Mouse (Mus musculus) adrenal gland, postnatal 10 days (tissue): Measurements from ENCODE around the gene Serpinb2. TPM values are rescaled to one million over a fixed set of nuclear protein-coding genes. Genes with fewer than 3 reads are reported as not detected.

Experiments used
- DNase-seq: peaks from one replicate; pipeline ENCODE4 v3.0.0; 2021; ENCODE audit warnings: mixed read lengths
- long read RNA-seq, 2 experiments: library from polyadenylated mRNA; stranded (forward); transcript quantifications; one replicate each; pipeline ENCODE4 v2.0.0; 2021
- total RNA-seq, 2 experiments: library from RNA; stranded (reverse); gene quantifications; 2 replicates each; pipeline ENCODE4 v1.2.3; 2021

Serpinb2 gene
- total RNA-seq: under 1 TPM; 0.39 to 0.51 TPM
- long read RNA-seq, experiment 1: 0 reads
- long read RNA-seq, experiment 2: 0 reads

DNA sequence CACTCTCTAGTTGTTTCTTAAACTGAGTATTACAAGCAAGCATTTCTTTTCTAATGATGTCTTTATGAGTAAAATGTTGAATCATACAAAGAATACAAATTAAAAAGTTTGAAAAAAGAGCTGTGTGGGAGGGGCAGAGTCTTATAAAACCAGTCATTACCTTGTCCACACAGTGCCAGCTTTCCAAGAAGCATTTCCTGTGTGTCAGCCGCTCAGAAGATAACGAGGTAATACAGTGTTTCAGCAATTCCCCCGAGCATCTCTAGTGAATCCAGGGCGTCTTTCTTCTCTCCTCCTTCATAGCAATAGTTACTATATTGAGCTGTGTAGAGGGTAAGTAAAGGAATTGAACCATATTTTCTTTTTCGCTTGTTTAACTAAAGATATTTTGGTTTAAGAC lies at the start of gene Serpinb2:
Serpinb2 (plus strand) TSS at position 172 of the 400 bp plus-strand sequence.
- DNase-seq: no peak

DNA sequence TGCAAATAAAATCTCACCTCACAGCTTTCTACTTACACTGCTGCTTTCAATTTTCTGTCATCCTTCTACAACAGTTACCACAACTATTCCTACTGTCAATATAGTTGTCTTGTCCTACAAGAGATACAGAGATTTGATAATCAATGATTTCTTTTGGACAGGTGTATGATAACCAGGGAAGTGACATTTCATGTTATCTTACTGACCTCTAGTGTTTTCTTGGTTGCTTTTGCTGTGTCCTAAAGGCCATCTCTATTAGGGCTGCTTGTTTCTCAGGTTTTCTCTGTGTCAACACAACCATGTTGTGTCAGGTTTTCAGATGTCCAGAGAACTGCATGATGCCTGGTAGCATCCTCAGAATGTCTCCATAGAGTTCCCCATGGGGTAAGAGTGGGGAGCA lies 31.3 kb upstream of the Serpinb2 start:
- DNase-seq: no peak

DNA sequence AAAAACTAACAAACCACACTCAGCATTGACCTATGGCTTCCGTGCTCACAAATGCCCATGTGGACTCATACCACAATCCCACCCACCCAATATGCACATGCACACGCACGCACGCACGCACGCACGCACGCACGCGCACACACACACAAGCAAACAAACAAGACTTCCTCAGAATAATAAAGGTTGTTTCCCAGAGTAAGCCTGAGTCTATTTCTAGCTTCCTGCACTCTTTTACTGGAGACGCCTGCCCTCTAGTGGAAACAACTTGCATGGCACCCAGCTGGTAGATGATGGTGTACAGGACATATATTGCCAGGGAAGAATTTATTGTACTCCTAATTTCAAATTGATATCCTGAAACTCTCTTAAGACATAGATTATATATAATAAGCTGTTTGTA lies 29.8 kb upstream of the Serpinb2 start:
- DNase-seq: peak; percentile 83

DNA sequence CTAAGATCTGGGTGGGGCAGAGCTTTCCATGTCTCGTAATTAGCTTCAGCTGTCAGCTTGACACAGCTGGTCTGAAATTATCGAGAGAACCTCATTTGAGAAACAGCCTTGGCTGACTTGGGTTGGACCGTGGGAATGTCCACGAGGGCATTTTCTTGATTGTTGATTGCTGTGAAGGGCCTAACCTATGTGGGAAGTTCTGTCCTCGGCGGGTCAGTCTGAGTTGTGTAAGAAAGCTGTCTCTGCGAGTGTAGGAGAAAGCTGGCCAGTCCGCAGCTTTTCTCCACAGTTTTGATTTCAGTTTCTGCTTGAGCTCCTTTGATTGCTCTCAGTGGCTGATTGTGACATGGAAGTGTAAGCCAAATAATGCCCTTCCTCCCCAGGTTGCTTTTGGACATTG lies 21.6 kb upstream of the Serpinb2 start:
- DNase-seq: no peak

DNA sequence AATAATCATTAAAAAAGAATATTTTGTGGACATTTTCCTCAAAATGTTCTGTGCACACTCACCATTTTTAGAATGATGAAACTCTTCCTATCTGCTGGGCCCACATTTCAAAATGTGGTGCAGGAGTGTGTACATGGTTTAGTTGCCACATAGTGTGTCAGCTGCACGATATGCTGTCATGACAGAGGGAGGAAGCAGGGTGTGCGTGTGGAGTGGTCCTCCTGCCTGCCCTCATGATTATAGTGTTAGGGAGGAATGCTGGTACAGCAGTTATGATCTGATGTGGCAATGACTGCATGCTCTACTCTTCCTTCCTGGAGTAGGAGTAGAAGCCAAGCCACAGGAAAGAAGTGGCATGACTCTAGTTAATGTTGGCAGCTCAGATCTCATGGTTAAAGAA lies 14.4 kb upstream of the Serpinb2 start:
- DNase-seq: no peak

DNA sequence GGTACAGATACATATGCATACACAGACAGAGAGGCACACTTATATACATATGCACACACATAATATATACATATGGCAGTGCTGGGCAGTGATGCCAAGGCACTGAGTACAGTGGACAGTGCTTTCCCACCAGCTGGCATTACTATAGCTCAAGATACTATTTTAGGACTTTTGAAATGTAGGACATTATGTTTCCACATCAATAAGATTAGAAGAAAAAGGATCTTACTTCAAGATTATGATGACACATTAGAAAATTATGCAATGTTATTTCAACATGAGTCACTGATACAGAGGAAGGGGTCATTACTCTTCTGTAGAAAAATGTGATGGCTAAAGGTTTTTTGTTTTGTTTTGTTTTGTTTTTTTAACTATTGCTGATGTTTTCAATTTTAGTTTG lies 9.2 kb upstream of the Serpinb2 start:
- no peak for DNase-seq

DNA sequence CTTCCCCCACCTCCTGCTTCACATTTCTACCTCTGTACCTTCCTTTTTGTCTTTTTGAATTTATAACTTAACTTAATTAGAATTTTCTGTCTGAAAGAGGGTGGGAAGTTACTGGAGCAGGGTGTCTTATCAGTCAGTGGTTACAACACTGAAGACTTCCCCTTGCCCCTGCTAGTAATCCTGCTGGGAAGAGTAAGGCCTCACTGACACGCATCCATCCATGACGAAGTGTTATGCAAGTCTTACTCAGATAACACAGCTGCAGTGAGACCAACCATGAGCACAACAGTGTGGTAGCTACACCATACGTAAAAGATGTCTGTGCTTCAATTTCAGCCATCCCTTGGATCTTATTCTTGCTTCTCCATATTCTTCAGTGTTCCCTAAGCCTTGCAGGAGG lies 7.9 kb upstream of the Serpinb2 start:
- DNase-seq: no peak

DNA sequence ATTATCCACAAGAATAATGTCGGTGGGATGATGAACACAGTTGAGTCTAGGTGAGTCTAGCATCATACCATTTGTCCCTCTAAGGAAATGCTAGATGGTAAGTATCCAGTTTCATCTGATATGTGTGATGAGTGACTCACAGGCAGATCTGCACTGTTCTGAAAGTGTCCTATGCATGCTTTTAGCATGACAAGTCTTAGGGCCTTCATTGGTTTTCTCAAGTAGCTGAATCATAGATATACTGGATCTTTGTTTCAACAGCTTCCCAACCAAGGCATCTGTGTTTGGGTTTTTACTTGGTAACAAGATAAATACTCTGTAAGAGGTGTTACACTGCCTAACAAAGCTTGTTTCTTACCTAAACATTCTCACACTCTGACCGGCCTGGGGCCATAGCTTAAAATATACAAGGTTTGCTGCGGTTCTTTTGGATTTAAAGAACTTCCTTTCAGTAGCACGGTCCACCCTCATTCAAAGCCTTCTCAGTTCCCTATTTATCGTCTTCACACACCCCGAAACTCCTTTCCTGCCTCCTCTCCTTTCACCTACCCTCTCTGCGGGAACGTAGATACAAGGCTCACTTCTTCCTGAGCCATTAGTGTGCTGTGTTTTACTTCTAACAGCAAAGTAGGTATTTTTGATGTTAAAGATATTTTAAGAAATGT lies 5.2 kb upstream of the Serpinb2 start:
- no peak for DNase-seq

DNA sequence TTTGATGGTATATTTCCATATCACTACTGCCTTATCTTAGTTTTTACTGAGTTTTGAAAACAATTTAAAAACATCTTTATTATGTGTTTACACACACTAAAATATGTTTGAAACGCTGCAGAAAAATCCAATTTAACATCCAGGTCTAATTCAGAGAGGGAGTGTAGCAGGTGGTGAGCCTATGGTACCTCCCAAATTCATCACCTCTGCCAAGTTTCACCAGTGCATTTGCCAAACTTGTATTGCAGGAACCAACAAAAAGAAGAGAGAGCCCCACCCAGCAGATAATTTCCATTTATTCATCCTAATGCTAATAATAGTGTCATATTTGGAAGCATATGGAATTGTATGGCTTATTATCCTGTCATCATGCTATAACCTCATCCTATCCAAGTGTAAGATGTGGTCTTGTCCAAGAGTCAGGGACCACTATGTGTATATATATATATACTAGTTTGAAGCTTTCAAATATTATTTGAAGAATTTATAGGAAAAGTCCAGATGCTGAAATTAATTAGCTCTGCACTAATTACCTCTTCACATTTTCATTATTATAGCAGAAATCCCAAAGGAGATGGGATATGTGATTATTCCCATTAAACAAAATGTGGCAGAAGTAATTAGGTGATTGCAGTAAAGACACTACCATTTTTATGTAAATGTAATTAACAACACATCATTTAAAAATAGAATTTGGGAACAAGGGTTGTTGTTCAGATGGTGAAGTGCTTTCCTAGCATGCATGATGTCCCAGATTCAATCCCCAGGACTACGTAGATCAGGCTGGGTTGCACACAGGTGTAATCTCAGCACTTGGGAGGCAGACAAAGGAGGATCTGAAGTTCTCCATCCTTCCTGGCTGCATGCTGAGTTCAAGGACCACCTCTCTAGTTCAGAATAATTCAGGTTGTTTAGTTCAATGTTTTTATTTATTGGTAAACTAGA lies 1.2 kb downstream of the Serpinb2 start:
- DNase-seq: no peak

DNA sequence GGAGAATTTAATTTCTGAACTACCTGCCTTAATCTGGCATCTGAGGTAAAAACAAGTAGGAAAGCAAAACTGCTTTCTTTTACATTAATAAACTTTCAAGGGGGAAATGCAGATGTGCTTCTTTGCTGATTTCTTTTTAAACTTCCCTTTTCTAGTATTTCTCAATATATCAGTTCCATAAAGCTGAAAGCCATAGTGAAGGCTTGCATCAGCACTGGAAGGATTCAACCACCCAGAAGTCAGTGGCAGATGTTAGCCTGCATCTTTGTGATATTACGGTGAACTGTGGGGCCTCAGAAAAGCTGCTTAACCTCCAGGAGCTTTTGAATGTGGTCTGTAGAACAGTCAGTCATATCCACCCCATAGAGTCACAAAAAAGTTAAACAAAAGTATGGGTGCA lies 2.3 kb downstream of the Serpinb2 start:
- no peak for DNase-seq

DNA sequence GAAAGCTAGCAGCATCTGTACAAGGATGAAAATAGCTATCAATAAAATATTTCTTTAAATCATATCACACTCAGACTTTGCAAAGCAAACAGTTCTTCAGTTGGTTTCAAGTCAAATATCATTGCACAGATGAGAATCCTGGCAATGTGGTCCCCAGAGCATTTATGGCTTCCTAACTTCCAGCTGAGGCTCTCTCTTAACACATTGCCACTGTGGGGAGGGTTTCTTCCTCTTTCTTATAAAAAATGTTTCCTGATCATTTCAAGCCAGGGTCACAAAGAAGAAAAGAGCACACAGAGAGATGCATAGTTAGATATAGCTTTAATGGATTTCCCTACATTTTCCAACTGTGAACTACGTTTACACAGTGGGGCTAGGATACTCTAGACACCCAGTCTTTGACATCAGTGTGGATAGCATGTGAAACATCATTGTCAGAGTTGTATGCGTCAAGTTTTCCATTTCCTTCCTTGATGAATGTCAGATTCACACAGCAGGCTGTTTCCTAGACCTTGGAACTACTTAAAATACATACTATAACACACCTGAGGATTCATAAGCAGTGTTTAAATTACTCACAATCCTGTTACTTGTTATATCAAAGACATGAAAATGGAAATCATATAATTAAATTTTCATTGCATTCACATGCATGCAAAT lies 4.7 kb downstream of the Serpinb2 start:
- DNase-seq: no peak

DNA sequence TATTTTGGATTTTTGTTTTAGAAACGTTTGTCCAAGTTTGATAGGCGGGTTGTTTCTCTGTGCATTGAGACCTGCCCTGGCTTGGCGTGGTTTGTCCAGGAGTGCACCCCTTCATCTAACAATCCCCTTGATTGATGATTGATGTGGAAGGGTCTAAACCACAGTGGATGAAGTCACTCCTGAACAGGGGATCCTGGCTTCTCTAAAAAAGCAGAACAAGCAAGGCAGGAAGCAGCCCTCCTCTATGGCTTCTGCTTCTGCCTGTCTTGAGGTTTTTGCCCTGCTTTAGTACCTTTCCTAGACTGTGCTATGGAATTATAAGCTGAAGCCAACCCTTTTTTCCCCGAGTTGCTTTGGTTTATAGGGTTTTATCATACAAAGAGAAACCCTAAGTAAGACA lies 14.4 kb downstream of the Serpinb2 start:
- no peak for DNase-seq

DNA sequence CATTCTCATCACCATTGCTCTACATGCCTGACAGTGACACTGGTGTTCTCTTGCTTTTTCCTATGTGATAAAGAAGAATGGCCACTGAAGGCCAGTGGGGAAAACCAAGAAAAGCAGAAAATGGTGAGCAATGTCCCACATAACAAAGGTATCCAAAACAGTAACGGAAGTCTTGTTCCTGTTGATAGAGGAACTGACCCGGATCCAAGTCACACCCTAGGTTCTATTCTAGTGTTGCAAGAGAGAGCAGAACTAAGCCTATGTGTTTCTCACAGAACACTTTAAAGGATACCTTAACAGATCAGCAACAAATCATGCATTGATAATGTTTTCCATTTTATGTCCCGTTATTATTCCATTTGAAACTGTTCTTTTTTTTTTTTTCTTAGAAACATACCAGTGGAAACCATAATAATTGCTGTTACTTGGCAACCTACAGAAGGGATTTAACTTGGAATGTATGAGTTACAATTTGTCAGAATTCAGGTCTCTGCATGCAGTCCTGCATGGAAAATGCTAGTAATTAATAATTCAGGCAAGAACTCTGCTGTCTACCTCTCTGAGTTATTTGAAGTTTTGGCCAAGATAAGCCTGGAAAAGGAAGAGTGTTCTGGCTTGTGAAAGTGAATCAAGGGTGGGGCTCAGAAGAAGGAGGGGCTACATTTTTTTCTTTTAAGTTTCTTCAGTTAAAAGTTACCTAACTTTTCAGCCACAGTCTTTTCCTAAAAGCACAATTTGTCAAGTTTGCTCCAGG lies 17.3 kb downstream of the Serpinb2 start:
- no peak for DNase-seq

DNA sequence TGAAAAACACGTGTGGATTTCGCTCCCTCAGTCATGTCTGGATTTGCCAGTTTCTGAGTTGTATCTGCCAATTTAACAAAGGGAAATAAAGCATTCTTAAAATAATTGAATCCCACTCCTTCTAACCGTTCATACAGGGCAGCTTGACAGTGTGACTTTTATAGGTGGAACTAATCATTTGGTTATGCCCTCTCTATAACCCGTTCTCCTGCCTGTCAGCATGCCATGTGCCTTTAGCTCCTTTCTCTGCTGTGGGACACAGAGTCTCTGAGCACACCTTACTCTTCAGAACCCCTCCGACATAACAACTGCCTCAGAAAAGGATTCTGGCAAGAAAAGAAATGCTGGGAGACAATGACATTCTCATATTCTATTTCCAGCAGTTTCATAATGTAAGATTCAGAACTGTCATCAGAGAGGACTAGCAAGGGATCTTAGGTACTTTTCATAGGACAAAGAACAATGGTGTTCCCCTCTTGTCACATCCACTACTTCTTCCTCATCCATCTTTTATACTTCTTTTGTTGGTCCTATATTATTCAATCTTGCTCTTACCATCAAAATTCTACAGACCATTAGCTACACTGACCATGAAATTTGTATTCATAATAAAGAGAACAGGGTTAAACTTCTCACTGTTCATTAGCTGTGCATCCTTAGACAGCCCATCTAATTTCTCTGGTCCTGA lies 18.3 kb downstream of the Serpinb2 start:
- DNase-seq: no peak

DNA sequence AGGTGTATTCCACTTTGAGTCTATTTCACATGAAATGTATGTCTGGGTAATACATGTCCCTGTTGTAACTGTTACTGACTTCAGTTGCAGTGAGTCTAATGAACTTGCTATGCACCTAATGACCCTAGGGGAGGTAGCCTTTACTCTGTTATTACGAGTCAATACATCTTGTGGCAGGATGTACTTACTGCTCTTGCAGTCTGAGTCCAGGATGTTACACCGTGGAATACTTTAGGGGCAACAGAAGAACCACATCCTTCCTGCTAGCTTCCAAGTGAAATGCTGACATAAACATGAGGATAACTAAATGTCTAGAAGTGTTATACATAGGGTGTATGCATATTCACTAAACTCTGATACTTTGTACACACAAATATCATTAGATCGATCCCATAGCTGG lies 22.5 kb downstream of the Serpinb2 start:
- no peak for DNase-seq

DNA sequence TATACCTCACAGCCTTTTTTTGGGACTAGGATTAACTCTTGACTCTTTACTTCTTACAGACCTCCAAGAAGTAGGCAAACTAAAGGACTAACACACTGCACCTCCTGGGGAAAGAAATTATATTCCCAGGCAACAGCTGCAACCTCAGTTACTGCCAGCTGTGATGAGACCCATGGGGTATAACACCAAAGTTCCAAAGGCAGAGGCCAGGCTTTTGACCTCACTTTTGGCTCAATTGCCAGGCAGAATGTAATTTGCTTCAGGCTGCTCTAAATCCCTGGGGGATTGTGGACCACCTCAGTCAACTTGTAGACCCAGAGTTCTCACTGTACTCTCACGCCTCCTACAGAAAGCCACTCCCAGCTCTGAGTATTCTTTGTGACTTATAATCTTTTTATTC lies 26.2 kb downstream of the Serpinb2 start:
- DNase-seq: no peak

DNA sequence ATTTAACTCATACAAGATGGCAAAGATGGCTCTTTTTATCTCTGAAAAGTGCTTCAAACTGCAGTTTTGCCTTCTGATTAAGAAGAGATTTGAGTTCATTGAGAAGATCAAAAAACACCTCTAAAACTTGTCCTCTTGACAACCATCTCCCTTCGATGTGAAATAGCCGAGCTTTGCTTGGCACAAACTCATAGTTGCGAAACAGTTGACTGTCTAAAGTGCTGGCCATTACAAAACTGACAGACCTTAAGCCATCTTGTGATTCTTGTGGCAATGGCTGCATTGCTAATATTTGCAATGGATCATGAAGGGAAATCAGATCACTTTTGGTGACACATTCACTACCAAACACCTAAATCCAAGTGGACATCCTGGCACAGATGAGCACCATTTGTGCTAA lies 48.3 kb downstream of the Serpinb2 start:
- DNase-seq: no peak

DNA sequence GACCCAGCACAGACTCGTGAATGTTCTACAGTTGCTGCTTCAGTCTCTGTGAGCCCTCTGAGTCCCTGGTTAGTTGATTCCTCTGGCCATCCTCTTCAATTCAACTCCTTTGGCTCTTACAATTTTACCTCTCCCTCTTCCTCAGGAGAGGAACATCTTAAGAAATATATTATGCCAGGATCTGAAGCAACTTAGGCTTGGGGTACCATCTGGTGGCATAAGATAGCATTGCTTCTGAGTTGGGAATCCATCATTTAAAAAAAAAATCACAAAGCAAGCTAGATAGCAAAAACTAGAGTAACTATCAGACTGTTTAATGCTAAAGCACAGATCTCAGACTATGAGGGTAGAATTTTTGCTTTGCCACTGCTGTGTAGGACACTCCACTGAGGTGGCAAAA lies 50.9 kb downstream of the Serpinb2 start:
- DNase-seq: no peak

DNA sequence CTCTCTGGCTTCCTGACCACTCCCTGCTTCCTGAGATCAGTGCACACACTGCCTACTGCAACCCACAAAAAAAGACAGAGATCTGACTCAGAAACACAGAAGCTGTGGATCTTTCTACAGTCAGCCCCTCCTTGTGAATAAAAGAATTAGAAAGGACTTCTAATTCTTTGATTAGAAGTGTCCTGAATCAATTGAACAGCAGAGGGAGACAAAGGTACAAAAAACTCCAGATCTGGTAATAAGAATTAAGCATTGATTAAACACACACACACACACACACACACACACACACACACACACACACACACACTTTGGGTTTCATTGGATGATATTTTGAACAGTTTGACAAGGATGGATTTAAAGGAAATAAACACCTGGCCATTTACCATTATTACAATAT lies 54.4 kb downstream of the Serpinb2 start:
- no peak for DNase-seq

DNA sequence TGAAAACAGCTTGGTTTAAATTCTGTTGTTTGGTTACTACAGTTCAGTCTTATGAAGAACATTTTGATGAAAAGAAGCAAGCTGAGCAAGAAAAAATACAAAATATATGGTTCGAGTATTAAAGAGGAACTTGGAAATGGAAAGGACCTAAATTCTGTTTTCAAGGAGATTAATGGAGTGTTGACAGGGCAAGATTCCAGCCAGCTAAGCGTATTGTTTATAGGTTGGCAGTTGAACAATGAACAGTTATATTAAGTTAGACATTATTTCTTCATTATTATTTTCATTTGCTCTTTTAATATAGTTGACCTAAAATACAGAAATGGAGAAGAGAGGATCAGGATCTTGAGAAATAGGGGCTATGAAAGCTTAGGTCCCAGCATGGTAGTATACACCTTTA lies 64.9 kb downstream of the Serpinb2 start:
- no peak for DNase-seq

DNA sequence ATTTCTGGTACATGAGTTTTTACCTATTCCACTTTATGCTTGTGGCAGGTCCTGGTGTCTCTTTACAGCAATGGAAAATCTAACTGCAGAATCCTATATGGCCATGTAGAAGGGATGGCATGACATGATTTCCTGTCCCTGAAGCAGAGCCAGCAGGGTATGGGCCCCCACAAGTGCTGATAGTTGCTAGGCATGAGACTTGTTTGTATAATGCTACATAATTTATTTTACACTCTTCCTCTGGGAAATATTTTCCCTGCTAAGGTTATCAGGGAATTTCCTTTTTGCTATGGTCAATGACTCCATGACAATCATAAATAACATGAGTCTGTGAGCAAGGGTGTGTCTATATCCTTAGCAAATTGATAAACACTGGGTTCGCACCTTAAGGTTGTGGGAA lies 66.3 kb downstream of the Serpinb2 start:
- DNase-seq: no peak

DNA sequence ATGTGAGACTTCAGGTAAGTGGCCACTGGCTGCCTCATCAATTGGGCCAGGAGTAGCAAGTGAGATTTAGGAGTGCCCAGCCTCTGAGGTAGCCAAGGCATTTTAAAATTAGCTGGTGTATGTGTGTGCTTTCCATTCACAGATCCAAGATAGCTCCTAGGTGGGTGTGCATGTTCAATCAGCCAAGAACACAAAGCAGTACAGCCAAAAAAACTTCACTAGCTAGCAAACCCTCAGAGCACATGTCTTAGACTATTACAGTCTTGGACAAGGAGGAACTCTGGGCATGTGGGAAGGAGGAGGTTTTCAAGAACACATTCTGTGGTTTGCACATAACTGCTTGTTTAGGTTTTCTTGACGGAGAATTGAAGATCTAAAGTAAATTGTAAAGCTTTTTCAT lies 70.0 kb downstream of the Serpinb2 start:
- no peak for DNase-seq
